Mouse (Mus musculus) testis, adult 2 months (tissue): ENCODE measurements around the gene Auts2. TPM values are rescaled to one million over a fixed set of nuclear protein-coding genes. Genes with fewer than 3 reads are reported as not detected.

Source experiments
- H3K27ac ChIP-seq: fragments of 200-500 bp; 2 replicates; pipeline ENCODE4 v1.5.1; 2012; ENCODE audit warnings: low read depth, low read length; ENCODE audit not compliant: control insufficient read depth, insufficient read depth
- H3K27me3 ChIP-seq: fragments of 200-500 bp; 2 replicates; pipeline ENCODE4 v1.6.1; 2012; ENCODE audit warnings: mild to moderate bottlenecking, low read length, moderate library complexity; ENCODE audit not compliant: control insufficient read depth, insufficient read depth
- H3K36me3 ChIP-seq: fragments of 200-500 bp; 2 replicates; pipeline ENCODE4 v1.6.1; 2012; ENCODE audit warnings: mild to moderate bottlenecking, low read length; ENCODE audit not compliant: control insufficient read depth, insufficient read depth
- H3K4me1 ChIP-seq: fragments of 200-500 bp; 2 replicates; pipeline ENCODE4 v1.6.1; 2012; ENCODE audit warnings: low read length; ENCODE audit not compliant: control insufficient read depth, insufficient read depth
- H3K4me3 ChIP-seq: fragments of 200-500 bp; 2 replicates; pipeline ENCODE4 v1.5.1; 2012; ENCODE audit warnings: low read depth, mild to moderate bottlenecking, low read length, moderate library complexity, mixed read lengths; ENCODE audit not compliant: control insufficient read depth
- CTCF ChIP-seq: fragments of 200-500 bp; IDR thresholded peaks from 2 replicates; pipeline ENCODE4 v1.5.1; 2012; ENCODE audit warnings: low read depth, mild to moderate bottlenecking, inconsistent platforms, low read length, moderate library complexity; ENCODE audit not compliant: control insufficient read depth, insufficient read depth, insufficient replicate concordance
- POLR2A ChIP-seq: fragments of 200-500 bp; IDR thresholded peaks from 2 replicates; pipeline ENCODE4 v1.6.1; 2012; ENCODE audit warnings: low read depth, mild to moderate bottlenecking, inconsistent platforms, low read length, moderate library complexity; ENCODE audit not compliant: control insufficient read depth
- polyA plus RNA-seq: library from polyadenylated mRNA; depleted of rRNA; stranded (reverse); fragments of >200 nt; gene quantifications from 2 replicates; pipeline ENCODE4 v1.2.3, GENCODE M21; 2012

Auts2 gene
- polyA plus RNA-seq, 1 experiment, result 4.3 TPM

DNA sequence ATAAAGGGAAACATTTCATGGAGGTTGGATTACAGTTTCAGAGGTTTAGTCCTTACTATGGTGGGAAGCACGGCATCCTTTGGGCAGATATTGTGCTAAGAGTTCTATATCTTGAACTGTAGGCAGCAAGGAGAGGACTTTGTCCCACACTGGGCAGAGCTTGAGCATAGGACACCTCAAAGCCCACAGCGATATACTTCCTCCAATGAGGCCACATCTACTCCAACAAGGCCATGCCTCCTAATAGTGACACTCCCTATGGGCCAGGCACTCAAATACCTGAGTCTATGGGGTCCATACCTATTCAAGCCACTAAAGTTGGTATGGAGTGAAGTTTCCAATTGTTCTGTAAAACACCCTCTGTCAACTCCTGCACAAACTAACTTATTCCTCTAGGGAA, 106.7 kb downstream of the Auts2 start:
- H3K4me1 ChIP-seq, result no peaks in the 10 kb centered on the region
- no peak for TF ChIP-seq CTCF
- no peak for TF ChIP-seq POLR2A
- no peaks in the 10 kb centered on the region for H3K36me3 ChIP-seq
- H3K4me3 ChIP-seq, result no peak overlapping the region
- no peaks in the 10 kb centered on the region for H3K27me3 ChIP-seq
- no peak overlapping the region for H3K27ac ChIP-seq

DNA sequence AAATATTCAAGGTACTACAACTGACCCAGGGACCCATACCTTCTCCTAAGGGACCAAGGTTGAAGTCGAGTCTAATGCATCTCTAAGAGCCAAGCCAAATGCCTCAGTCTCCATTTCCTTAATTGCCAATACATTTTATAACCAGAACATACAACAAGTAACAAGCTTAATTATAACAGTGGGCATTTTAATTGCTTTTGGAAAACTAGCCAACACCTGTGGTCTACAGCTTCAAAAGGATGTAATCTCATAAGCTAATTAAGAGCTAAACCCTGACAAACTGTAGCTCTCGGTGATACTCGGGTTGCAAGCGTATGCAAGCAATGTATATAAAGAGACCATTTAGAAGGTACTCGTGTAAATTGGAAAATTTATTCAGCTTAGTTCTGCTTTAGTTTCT, 107.7 kb downstream of the Auts2 start:
- H3K4me3 ChIP-seq, result no peak overlapping the region
- no peak overlapping the region for H3K27ac ChIP-seq

DNA sequence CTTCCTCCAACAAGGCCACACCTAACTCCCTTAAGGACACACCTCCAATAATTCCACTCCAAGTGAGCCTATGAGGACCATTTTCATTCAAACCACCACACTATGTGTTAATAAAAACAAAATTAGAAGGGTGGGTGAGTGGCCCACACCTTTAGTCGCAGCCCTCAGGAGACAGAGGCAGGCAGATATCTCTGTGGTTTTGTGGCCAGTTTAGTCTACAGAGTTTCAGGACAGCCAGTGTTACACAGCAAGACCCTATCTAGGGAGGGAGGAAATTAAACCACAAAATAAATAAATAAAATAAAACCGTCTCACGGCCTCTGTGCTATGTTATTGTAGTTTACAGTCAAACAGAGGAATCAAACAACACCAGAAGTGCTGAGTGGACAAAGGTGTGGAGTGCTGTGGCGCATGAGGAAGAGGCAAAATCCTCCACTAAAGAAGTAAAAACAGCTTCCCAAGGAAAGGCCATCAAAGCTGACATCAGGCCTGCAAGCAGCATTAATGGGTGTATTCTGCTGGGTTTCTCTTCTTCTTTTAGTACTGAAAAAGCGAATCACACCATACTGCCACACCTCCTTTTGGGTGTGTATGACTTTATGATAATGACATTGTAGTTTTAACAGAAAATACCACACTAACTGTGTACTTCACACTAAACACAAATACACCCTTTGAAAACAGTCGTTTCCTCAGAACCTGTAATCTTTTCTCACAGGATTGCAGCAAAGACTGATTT, 109.6 kb downstream of the Auts2 start:
- H3K4me1 ChIP-seq, result no peaks in the 10 kb centered on the region
- no peak overlapping the region for H3K4me3 ChIP-seq
- H3K27me3 ChIP-seq, result no peaks in the 10 kb centered on the region
- no peaks in the 10 kb centered on the region for H3K36me3 ChIP-seq
- TF ChIP-seq POLR2A (no peak), CTCF (no peak)
- H3K27ac ChIP-seq, result no peak overlapping the region

More for the DNA sequence above, 107.7 kb downstream of the Auts2 start:
- no peaks in the 10 kb centered on the region for H3K27me3 ChIP-seq
- no peak for TF ChIP-seq POLR2A
- TF ChIP-seq CTCF, result no peak
- H3K36me3 ChIP-seq, result no peaks in the 10 kb centered on the region
- H3K4me1 ChIP-seq, result no peaks in the 10 kb centered on the region

DNA sequence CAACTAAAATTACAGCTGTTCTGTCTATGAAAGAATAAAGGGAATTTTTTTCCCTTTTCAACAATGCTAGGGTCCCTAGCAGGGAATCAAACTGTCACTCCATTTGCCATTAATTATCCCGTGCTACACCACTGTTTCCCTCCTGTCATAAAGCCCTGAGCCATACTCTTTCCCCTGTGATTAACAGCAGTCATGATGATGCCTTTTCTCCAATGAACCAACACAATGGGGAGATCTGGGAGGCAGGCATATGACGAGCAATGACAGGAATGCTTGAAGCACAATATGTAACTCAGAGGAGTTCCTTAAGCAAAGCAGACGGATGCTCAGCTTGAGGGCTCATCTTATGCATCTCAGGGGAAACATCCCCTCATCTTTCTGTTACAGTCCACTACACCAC, 113.8 kb downstream of the Auts2 start:
- Histone ChIP-seq H3K4me1 (no peaks in the 10 kb centered on the region), H3K27me3 (no peaks in the 10 kb centered on the region), H3K27ac (no peak overlapping the region), H3K36me3 (no peaks in the 10 kb centered on the region), H3K4me3 (no peak overlapping the region)
- TF ChIP-seq POLR2A, result no peak
- no peak for TF ChIP-seq CTCF

DNA sequence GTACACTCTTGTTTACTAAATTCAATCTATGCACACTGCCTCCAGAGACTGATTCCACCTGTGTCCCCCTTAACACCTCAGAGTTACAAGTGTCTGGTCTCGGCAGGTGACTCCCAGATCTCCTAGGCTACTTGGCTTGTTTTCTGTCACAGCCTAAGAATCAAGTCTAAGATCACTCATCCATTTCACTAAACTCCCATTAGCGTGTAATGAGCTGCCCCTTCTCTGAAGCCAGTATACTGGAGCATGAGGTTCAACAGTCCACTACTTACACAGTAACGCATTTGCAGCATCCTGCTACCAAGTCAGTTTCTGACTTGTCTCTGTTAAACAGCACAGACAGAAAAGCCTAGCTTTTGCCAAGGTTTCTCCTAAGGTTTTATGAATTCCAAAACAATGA, 116.8 kb downstream of the Auts2 start:
- no peaks in the 10 kb centered on the region for H3K36me3 ChIP-seq
- no peaks in the 10 kb centered on the region for H3K4me1 ChIP-seq
- H3K4me3 ChIP-seq, result no peak overlapping the region
- TF ChIP-seq CTCF (no peak), POLR2A (no peak)
- H3K27ac ChIP-seq, result no peak overlapping the region
- no peaks in the 10 kb centered on the region for H3K27me3 ChIP-seq

DNA sequence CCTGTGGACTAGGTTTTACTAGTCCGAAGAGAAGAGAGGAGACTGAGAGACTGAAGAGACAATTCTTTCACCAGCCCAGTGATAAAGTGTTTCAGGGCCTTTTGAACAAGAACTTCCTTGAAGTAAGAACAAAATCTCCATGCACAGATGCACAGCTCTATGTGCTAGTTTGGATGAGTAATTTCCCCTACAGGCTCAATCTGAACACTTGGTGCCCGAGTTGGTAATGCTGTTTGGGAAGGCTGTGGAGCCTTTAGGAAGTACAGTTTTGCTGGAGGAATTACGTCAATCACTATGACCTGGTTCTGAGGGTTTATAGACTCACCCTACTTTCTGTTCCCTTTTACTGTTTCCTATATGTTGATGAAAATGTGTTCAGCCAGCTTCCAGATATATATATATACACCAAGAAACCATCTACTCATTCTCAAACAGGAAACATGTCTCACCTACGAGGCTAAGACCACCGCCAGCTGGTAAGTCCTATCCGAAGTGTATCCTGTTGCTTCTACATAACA, 117.3 kb downstream of the Auts2 start:
- TF ChIP-seq POLR2A (no peak), CTCF (no peak)
- Histone ChIP-seq H3K27me3 (no peaks in the 10 kb centered on the region), H3K36me3 (no peaks in the 10 kb centered on the region), H3K27ac (no peak overlapping the region), H3K4me1 (no peaks in the 10 kb centered on the region), H3K4me3 (no peak overlapping the region)

DNA sequence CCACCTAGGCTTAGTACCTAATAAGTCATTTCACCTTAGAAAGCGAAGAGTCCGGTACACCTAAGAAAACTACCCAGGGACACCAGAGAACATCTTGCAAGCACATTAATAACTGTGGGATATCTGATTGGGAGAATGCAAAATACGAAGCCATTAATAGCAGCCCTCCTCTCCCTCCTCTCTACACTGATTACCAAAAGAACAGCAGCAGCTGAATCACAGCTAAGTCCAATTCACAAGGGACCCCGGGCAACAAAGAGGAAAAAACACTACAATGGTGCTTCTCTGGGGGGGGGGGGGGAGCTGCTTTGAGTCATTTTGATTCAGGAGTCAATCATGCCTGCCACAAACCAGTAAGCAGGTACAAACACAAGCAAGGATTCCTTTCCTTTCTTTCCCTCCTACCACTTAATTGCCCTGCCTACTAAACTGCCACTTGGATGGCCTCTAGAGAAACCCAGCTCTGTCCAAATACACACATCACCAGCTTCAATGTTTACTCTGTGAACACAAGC, 132.7 kb downstream of the Auts2 start:
- Histone ChIP-seq H3K27me3 (no peaks in the 10 kb centered on the region), H3K4me1 (no peaks in the 10 kb centered on the region), H3K27ac (no peak overlapping the region), H3K4me3 (no peak overlapping the region), H3K36me3 (no peaks in the 10 kb centered on the region)
- TF ChIP-seq POLR2A (no peak), CTCF (no peak)
